Mouse (Mus musculus) hindbrain, embryonic 13.5 days (tissue): ENCODE data around the gene Zc3h7b. TPM values are rescaled to one million over a fixed set of nuclear protein-coding genes. Genes with fewer than 3 reads are reported as not detected.

ENCODE experiments used
- ATAC-seq: fragments of 200-750 bp; cut with Nextera tagmentation; 2 replicates; pipeline ENCODE4 v1.8.0; 2017; ENCODE audit warnings: moderate TSS enrichment; ENCODE audit not compliant: low FRiP score
- H3K27ac ChIP-seq: fragments of 300-500 bp; sonication (generic); 2 replicates; pipeline ENCODE4 v1.5.1; 2015; ENCODE audit warnings: inconsistent platforms, mild to moderate bottlenecking, moderate library complexity
- H3K27me3 ChIP-seq: fragments of 300-500 bp; sonication (generic); 2 replicates; pipeline ENCODE4 v1.6.1; 2015; ENCODE audit warnings: mild to moderate bottlenecking, inconsistent platforms
- H3K36me3 ChIP-seq: fragments of 300-500 bp; sonication (generic); 2 replicates; pipeline ENCODE4 v1.6.1; 2015; ENCODE audit warnings: mild to moderate bottlenecking, inconsistent platforms
- H3K4me1 ChIP-seq: fragments of 300-500 bp; sonication (generic); replicated peaks from 2 replicates; pipeline ENCODE4 v1.6.1; 2015; ENCODE audit warnings: inconsistent platforms
- H3K4me2 ChIP-seq: fragments of 300-500 bp; sonication (generic); 2 replicates; pipeline ENCODE4 v1.6.1; 2015; ENCODE audit warnings: inconsistent platforms, mild to moderate bottlenecking, moderate library complexity
- H3K4me3 ChIP-seq: fragments of 300-500 bp; sonication (generic); 2 replicates; pipeline ENCODE4 v1.5.1; 2015; ENCODE audit warnings: mild to moderate bottlenecking, inconsistent platforms
- H3K9ac ChIP-seq: fragments of 300-500 bp; sonication (generic); 2 replicates; pipeline ENCODE4 v1.6.1; 2015; ENCODE audit warnings: mild to moderate bottlenecking, inconsistent platforms
- H3K9me3 ChIP-seq: fragments of 300-500 bp; sonication (generic); 2 replicates; pipeline ENCODE4 v1.6.1; 2016; ENCODE audit warnings: inconsistent platforms
- WGBS: fragments of 180-500 bp; shearing (Covaris S2); methylation state at CpG from one replicate; pipeline ENCODE4 v1.1.7; 2015; 5-methylcytosine and 5-hydroxymethylcytosine counted together
- polyA plus RNA-seq: library from polyadenylated mRNA; unstranded; fragments of >200 nt; fragmentation: Nextera tagmentation; extraction: Ambion mirVana; gene quantifications from 2 replicates; pipeline ENCODE4 v1.2.1, GENCODE M21; 2015

Zc3h7b gene
- polyA plus RNA-seq, 1 experiment from 2014 or later: 42.6 TPM

DNA sequence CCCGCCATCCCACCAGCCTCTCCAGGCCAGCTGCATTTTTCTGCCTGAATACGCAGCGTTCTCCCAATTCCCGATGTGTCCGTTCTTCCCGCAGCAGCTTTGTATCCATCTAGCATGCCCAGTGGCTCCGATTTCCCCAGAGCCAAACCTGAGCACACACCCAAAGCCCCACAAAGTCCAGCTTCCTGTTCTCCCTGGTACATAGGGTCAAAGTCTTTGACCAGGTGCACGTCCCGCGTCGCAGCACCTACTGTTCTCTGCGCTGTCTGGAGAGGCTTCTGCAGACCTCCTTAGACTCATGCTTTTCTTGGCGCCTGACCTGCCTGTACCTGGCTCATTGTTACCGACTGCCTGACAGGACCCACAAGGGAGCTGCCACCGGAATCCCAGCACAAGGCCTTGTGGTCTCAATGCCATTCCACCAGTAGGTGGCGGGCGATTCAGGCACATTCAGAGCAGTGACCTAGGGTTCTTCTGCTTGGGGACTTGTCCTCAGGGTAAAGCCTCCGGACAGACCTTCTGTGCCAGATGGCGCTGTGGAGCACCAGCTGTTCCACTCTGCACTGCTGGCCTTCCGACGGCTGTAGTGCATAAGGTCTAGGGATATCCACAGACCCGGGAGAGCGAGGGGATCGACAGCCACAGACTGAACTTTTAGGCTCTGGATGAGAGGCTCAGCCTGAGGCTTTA lies 86.4 kb downstream of the Zc3h7b start:
- peak; percentile 80 for ATAC-seq
- WGBS: 20% methylated on average over 24 of the region's 24 CpGs
- H3K27me3 ChIP-seq: peaks cover 18% of the 10 kb centered on the region; the same call in 1 of the 2 replicates
- peak overlapping the region; percentile 64; the same call in 1 of the 2 replicates for H3K27ac ChIP-seq
- peak overlapping the region; percentile 23; the same call in 1 of the 2 replicates for H3K4me2 ChIP-seq
- H3K9ac ChIP-seq: 0 out of 2 replicates have a peak overlapping the region, but pooled peaks have one; percentile 51
- peaks cover 14% of the 10 kb centered on the region for H3K36me3 ChIP-seq
- H3K9me3 ChIP-seq: no peaks in the 10 kb centered on the region
- H3K4me3 ChIP-seq: no peak overlapping the region
- peaks cover 19% of the 10 kb centered on the region for H3K4me1 ChIP-seq

DNA sequence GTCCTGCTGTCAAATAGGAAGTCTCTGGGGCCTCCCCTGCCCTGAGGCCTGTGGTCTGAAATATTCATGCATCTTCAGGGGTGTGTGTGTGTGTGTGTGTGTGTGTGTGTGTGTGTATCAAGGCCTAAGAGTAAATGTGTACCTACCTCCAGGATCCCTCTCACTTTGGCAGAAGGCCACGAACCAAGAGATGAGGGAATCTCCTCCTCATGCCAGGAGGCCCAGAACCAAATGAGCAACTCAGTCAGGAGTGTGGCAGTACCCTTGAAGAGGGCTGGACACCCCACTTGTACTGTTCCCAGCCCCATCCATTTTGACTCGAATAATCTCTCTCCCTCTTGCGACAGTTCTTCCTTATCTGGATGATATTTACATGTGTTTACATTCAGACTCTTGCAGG lies 87.4 kb downstream of the Zc3h7b start:
- no peak for ATAC-seq
- Histone ChIP-seq H3K27ac (0 out of 2 replicates have a peak overlapping the region, but pooled peaks have one; percentile 64), H3K27me3 (peaks cover 27% of the 10 kb centered on the region; the same call in 1 of the 2 replicates), H3K4me2 (no peak overlapping the region), H3K4me1 (peaks cover 26% of the 10 kb centered on the region), H3K9me3 (no peaks in the 10 kb centered on the region), H3K9ac (no peak overlapping the region), H3K4me3 (no peak overlapping the region), H3K36me3 (peaks cover 5% of the 10 kb centered on the region)
- 97% methylated on average over 3 of the region's 3 CpGs for WGBS

DNA sequence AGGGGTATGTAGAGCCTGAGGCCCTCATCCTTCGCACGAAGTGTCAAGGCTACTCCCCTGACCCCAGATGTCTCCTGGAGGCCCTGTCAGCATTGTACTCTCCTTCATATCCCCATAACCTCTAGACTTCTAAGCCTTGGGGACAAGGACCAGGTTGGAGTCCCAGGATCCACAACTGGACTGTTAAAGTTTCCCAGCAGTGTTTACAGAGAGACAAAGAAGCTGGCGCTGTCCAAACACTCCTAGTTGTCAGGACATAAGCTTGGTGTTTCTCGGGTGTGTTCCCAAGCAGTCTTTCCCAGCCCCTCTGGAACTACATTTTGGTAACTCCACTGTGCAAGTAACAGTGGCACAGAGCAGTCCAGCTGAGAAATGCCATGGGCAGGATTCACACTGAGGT lies 88.6 kb downstream of the Zc3h7b start:
- Histone ChIP-seq H3K4me1 (peaks cover 26% of the 10 kb centered on the region), H3K4me3 (no peak overlapping the region), H3K27ac (no peak overlapping the region), H3K9ac (no peak overlapping the region), H3K4me2 (no peak overlapping the region), H3K36me3 (no peaks in the 10 kb centered on the region), H3K9me3 (no peaks in the 10 kb centered on the region), H3K27me3 (peaks cover 31% of the 10 kb centered on the region; the same call in 1 of the 2 replicates)
- WGBS: 84% methylated on average over 4 of the region's 4 CpGs
- ATAC-seq: no peak

DNA sequence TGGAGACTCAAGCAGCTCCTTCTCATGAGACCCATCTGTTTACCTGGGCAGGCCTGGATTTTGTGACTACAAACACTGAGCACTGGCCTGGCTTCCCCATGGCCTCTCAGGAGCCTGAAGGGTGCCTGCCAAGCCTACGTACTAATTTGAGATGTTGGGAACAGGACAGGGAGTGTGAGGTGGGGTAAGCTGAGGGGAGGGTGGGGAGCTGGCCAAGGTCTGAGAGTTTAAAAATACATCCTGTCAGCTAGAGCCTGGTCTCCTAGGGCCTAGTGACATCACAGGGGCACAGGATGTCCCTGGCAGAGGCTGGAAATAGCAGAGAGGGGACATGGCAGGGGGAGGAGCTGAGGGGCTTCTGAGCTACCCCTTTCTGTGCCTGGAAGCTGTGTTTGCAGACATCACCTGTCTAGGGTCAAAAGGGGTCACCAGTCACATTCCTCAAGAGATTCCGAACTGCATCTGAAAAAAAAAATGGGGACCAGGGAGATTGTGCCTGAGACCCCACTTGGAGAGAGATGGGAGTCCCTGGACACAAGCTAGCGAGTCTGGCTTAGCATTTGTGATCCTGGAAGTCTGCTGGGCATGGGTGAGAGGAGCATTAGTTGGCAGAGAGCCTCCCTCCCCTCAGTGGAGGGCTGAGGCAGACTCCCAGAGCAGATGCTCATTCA lies 89.4 kb downstream of the Zc3h7b start:
- no peak overlapping the region for H3K27ac ChIP-seq
- peaks cover 28% of the 10 kb centered on the region for H3K4me1 ChIP-seq
- no peak overlapping the region for H3K9ac ChIP-seq
- WGBS: 53% methylated on average over 3 of the region's 3 CpGs
- no peaks in the 10 kb centered on the region for H3K9me3 ChIP-seq
- H3K4me2 ChIP-seq: no peak overlapping the region
- ATAC-seq: no peak
- no peaks in the 10 kb centered on the region for H3K36me3 ChIP-seq
- H3K27me3 ChIP-seq: peaks cover 31% of the 10 kb centered on the region; the same call in 1 of the 2 replicates
- H3K4me3 ChIP-seq: no peak overlapping the region

DNA sequence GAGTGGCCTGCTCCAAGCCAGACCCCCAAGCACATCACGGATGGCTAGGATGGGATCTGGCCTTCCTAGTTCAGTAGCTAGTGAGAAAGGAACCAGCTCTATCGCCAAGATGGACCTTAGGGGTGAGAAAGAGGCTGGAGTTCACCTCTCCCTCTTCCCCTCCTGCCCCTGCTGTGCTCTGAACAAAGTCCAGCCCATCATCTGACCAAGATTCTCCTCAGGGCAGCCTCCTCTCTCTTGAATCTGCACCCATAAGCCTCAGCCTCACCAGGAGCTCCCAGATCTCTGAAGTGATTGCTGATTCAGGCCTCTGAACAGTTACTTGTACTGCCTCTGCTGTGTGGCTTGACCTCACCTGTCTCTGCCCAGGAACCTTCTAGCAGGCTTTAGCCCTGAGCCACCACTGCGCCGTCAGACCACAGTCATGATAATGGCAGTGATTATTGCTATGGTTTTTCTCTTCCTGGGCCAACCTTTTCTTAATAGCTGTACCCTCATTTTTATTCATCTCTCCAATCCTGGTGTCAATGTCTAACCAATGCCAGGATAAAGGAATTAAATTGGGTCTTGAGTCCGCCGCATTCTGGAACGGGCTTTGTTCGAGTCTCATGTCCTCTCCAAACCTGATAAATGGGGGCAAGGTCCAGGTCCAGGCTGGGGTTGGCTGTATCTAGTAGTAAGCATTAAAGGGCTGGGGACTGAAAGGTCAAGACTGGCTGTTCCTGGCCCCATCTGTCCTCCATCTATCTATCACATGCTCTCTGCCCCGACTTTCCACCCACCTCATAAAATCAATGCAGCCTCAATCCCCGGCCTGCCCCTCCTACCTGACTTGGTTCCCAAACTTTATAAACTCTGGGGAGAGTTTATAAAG lies 90.4 kb downstream of the Zc3h7b start:
- 68% methylated on average over 10 of the region's 10 CpGs for WGBS
- Histone ChIP-seq H3K4me3 (no peak overlapping the region), H3K27me3 (peaks cover 35% of the 10 kb centered on the region; the same call in 1 of the 2 replicates), H3K36me3 (no peaks in the 10 kb centered on the region), H3K4me1 (peaks cover 34% of the 10 kb centered on the region), H3K27ac (no peak overlapping the region), H3K4me2 (no peak overlapping the region), H3K9me3 (no peaks in the 10 kb centered on the region), H3K9ac (no peak overlapping the region)
- ATAC-seq: no peak

DNA sequence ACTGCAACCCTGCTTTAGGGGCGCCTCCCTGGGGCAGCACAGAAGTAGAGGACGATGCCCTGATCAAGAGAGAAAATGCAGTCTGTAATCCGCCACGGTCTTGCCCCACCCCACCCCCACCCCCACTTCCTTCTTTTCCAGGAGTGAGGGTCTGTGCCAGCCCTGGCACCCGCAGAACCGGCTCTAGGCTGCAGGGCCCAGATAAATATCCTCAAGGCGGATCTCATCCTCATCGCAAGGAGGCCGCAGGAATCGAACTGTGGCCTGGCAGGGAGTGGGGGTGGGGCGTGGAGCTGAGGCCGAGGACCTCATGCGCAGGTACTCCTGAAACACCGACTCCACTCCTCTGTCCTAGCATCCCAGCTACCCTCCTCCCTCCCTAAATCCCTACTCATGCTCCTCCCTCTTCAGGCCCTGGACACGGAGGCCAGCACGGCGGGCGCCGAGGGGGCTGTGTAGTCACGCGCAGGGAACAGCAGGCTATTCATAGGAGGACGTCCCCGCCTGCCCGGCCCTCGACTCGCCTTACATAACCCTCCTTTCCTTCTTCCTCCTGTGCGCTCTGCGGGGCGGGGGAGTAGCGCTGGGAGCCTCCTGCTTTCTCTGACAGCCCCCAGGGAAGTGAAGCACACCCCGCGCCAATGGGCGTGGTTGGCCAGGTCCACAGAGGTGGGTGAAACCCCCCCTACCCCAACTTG lies 91.4 kb downstream of the Zc3h7b start:
- Histone ChIP-seq H3K27me3 (peaks cover 35% of the 10 kb centered on the region; the same call in 1 of the 2 replicates), H3K4me2 (peak overlapping the region; percentile 46), H3K27ac (no peak overlapping the region), H3K36me3 (no peaks in the 10 kb centered on the region), H3K4me1 (peaks cover 30% of the 10 kb centered on the region), H3K9me3 (no peaks in the 10 kb centered on the region), H3K9ac (peak overlapping the region; percentile 60), H3K4me3 (peak overlapping the region; percentile 23)
- 2% methylated on average over 33 of the region's 33 CpGs for WGBS
- ATAC-seq: peak; percentile 64

DNA sequence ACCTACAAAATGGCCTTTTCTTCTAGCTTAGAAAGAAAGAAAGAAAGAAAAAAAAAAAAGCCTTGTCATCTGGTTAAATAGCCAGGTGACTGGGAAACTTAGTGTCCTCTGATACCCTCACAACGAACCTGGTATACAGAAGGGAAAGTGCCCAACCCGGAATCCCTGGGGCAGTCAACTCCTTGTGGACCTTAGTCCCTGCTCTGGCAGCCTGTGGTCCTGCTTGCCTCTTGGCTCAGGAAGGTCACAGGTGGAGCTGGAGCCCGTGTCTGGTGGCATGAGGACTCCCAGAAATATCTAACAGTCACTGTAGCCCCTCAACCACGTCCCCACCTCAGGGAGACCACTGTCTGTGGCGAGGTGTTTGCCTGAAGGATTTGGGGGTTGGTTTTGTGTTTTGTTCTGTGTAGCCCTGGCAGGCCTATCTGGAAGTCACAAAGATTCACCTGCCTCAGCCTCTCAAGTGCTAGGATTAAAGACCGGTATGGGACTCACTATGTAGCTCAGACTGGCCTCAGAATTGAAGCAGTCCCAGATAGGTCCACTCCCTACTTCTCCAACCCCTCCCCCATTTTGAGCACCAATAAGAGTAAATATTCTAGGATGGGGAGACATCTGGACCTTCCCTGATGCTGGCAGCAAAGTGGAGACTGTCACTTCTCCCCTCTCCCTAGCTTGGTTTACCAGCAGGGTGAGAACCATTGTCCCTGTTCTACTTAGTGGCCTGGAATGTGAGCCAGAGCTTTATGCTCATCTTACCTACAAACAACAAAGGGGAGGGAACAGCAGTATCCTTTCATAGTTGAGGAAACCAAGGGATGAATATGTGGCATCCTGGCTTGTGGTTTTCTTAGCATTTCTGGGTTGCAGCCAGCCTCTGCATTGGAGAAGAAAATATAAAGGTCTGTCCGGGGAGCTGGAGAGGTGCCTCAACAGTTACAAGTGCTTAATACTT lies 92.4 kb downstream of the Zc3h7b start:
- H3K4me3 ChIP-seq: no peak overlapping the region
- peaks cover 35% of the 10 kb centered on the region; the same call in 1 of the 2 replicates for H3K27me3 ChIP-seq
- no peak for ATAC-seq
- 67% methylated on average over 7 of the region's 7 CpGs for WGBS
- H3K36me3 ChIP-seq: no peaks in the 10 kb centered on the region
- H3K9ac ChIP-seq: no peak overlapping the region
- peaks cover 26% of the 10 kb centered on the region for H3K4me1 ChIP-seq
- no peak overlapping the region for H3K4me2 ChIP-seq
- no peak overlapping the region for H3K27ac ChIP-seq
- no peaks in the 10 kb centered on the region for H3K9me3 ChIP-seq

DNA sequence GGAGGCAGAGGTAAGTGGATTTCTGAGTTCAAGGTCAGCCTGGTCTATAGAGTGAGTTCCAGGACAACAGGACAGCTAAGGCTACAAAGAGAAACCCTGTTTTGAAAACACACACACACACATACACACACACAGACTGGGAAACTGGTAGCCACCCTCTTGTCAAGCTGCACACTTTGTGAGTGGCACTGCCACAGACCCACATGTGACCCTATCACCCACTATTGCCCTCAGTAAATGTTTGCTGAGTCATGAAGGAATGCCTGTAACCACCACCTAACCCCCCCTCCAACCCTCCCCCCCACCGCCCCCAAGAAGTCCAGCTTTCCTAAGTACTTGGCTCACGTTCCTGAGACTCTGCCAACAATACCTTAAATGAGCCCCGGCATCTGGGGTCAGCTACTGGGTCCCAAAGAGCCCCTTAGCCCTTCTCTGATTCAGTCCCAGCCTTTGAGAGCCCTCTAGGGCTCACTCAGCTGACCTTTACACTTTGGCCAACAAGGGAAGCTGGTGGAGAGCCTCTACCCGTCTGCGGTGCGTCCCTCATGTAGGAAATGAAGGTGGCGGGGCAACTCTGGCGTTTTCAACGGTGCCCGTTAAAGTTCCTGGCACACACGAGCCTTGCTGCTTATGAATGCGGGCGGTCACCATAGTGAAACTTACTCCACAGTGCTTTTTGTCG lies 93.8 kb downstream of the Zc3h7b start:
- H3K9me3 ChIP-seq: no peaks in the 10 kb centered on the region
- peaks cover 26% of the 10 kb centered on the region for H3K4me1 ChIP-seq
- peaks cover 35% of the 10 kb centered on the region; the same call in 1 of the 2 replicates for H3K27me3 ChIP-seq
- WGBS: 72% methylated on average over 14 of the region's 14 CpGs
- no peak overlapping the region for H3K27ac ChIP-seq
- H3K36me3 ChIP-seq: no peaks in the 10 kb centered on the region
- no peak overlapping the region for H3K9ac ChIP-seq
- no peak overlapping the region for H3K4me2 ChIP-seq
- no peak for ATAC-seq
- no peak overlapping the region for H3K4me3 ChIP-seq

DNA sequence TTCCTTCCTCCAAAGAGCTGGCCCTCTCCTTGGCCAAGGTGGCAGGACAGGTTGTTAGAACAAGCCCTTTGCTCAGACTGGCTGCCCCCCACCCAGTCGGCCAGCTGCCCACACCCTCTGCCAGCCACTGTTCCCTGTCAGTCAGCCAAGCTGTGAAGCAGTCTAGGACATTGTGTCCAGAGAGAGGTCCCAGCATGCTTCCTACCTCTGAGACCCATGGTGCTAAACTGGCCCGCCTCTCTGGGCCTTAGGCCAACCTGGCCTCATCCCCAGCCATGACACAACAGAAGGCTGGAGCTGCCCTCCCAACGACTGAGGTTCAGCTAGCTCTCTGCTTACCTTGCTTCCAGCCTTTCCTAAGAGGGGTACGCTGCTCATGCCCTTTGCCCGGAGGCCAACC lies 94.8 kb downstream of the Zc3h7b start:
- ATAC-seq: peak; percentile 72; the same call in 1 of the 2 replicates
- H3K27ac ChIP-seq: no peak overlapping the region
- no peak overlapping the region for H3K9ac ChIP-seq
- 74% methylated on average over 5 of the region's 5 CpGs for WGBS
- no peaks in the 10 kb centered on the region for H3K36me3 ChIP-seq
- no peak overlapping the region for H3K4me2 ChIP-seq
- no peak overlapping the region for H3K4me3 ChIP-seq
- H3K9me3 ChIP-seq: no peaks in the 10 kb centered on the region
- peaks cover 20% of the 10 kb centered on the region for H3K4me1 ChIP-seq
- H3K27me3 ChIP-seq: peaks cover 30% of the 10 kb centered on the region; the same call in 1 of the 2 replicates

DNA sequence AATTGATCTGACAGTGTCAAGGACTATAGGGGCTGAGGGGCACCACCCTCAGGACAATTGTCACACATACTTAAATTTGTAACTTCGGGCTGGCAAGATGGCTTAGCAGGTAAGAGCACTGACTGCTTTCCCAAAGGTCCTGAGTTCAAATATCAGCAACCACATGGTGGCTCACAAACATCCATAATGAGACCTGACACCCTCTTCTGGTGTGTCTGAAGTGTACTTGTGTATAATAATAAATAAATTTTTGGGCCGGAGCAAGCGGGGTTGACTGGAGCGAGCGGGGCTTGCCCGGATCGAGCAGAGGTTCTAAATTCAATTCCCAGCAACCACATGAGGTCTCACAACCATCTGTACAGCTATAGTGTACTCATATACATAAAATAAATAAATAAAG lies 95.4 kb downstream of the Zc3h7b start:
- H3K9me3 ChIP-seq: no peaks in the 10 kb centered on the region
- no peak overlapping the region for H3K4me2 ChIP-seq
- no peak overlapping the region for H3K4me3 ChIP-seq
- no peaks in the 10 kb centered on the region for H3K36me3 ChIP-seq
- WGBS: 93% methylated on average over 7 of the region's 7 CpGs
- H3K27ac ChIP-seq: no peak overlapping the region
- peaks cover 19% of the 10 kb centered on the region for H3K4me1 ChIP-seq
- no peak for ATAC-seq
- peaks cover 25% of the 10 kb centered on the region; the same call in 1 of the 2 replicates for H3K27me3 ChIP-seq
- no peak overlapping the region for H3K9ac ChIP-seq
